Mouse (Mus musculus) stomach, embryonic 14.5 days (tissue): ENCODE data around the gene Gm45713. TPM values are rescaled to one million over a fixed set of nuclear protein-coding genes. Genes with fewer than 3 reads are reported as not detected.
A peak's percentile ranks its signal among the peaks of the same experiment; 100 is the strongest.

Experiments
- ATAC-seq: fragments of 200-750 bp; cut with Nextera tagmentation; 2 replicates; pipeline ENCODE4 v1.8.0; 2017; ENCODE audit warnings: low read depth, moderate TSS enrichment; ENCODE audit not compliant: insufficient number of reproducible peaks, insufficient read depth, low FRiP score
- H3K27ac ChIP-seq: fragments of 300-500 bp; sonication (generic); 2 replicates; pipeline ENCODE4 v1.5.1; 2014; ENCODE audit warnings: mild to moderate bottlenecking, low read length, moderate library complexity, mixed read lengths
- H3K27me3 ChIP-seq: fragments of 300-500 bp; sonication (generic); 2 replicates; pipeline ENCODE4 v1.6.1; 2014; ENCODE audit warnings: low read length, control low read depth, mixed read lengths; ENCODE audit not compliant: control insufficient read depth, insufficient read depth
- H3K36me3 ChIP-seq: fragments of 300-500 bp; sonication (generic); 2 replicates; pipeline ENCODE4 v1.6.1; 2014; ENCODE audit warnings: mild to moderate bottlenecking, control low read depth, low read length, moderate library complexity, mixed read lengths; ENCODE audit not compliant: control insufficient read depth, insufficient read depth
- H3K4me1 ChIP-seq: fragments of 300-500 bp; sonication (generic); 2 replicates; pipeline ENCODE4 v1.6.1; 2014; ENCODE audit warnings: low read length, control low read depth, mixed read lengths; ENCODE audit not compliant: control insufficient read depth, insufficient read depth
- H3K4me2 ChIP-seq: fragments of 300-500 bp; sonication (generic); replicated peaks from 2 replicates; pipeline ENCODE4 v1.6.1; 2014; ENCODE audit warnings: low read depth, low read length, control low read depth
- H3K4me3 ChIP-seq: fragments of 300-500 bp; sonication (generic); 2 replicates; pipeline ENCODE4 v1.5.1; 2014; ENCODE audit warnings: low read depth, low read length, control low read depth
- H3K9ac ChIP-seq: fragments of 300-500 bp; sonication (generic); replicated peaks from 2 replicates; pipeline ENCODE4 v1.6.1; 2014; ENCODE audit warnings: low read depth, mild to moderate bottlenecking, control low read depth, low read length, moderate library complexity, mixed read lengths
- H3K9me3 ChIP-seq: fragments of 300-500 bp; sonication (generic); 2 replicates; pipeline ENCODE4 v1.6.1; 2016; ENCODE audit warnings: low read depth, low read length, control low read depth; ENCODE audit not compliant: control insufficient read depth
- WGBS: fragments of 180-500 bp; shearing (Covaris S2); extraction: QIAGEN DNeasy Blood & Tissue Kit; methylation state at CpG from one replicate; pipeline ENCODE4 v1.1.7; 2014; 5-methylcytosine and 5-hydroxymethylcytosine counted together
- polyA plus RNA-seq: library from polyadenylated mRNA; unstranded; fragments of >200 nt; fragmentation: Nextera tagmentation; extraction: Ambion mirVana; gene quantifications from 2 replicates; pipeline ENCODE4 v1.2.1, GENCODE M21; 2014

Gm45713 gene
- polyA plus RNA-seq, 1 experiment from 2014 or later: 0.65 TPM

- no peak overlapping the region for H3K4me3 ChIP-seq
- no peak overlapping the region for H3K9ac ChIP-seq
- H3K9me3 ChIP-seq: no peaks in the 10 kb centered on the region
- H3K27ac ChIP-seq: peak overlapping the region; percentile 33; the same call in 1 of the 2 replicates
- peaks cover 64% of the 10 kb centered on the region for H3K36me3 ChIP-seq
- peaks cover 20% of the 10 kb centered on the region for H3K4me1 ChIP-seq
- no peaks in the 10 kb centered on the region for H3K27me3 ChIP-seq
- H3K4me2 ChIP-seq: no peak overlapping the region
- no peak for ATAC-seq
Observed at GRCm38 (mm10) chr7:45121966-45122365, 14.1 kb downstream of the Gm45713 start.

- Histone ChIP-seq H3K27ac (no peak overlapping the region; the same call in 1 of the 2 replicates), H3K36me3 (peaks cover 58% of the 10 kb centered on the region), H3K9ac (no peak overlapping the region), H3K27me3 (no peaks in the 10 kb centered on the region), H3K4me2 (no peak overlapping the region), H3K4me3 (no peak overlapping the region), H3K4me1 (peaks cover 15% of the 10 kb centered on the region), H3K9me3 (no peaks in the 10 kb centered on the region)
- ATAC-seq: no peak
- WGBS: 49% methylated on average over 8 of the region's 8 CpGs
Observed at GRCm38 (mm10) chr7:45121404-45121803, 14.6 kb downstream of the Gm45713 start.

GRCm38 (mm10) chr7:45119780-45120709 lies 16.0 kb downstream of the Gm45713 start:
- no peaks in the 10 kb centered on the region for H3K27me3 ChIP-seq
- H3K4me3 ChIP-seq: no peak overlapping the region
- H3K27ac ChIP-seq: no peak overlapping the region
- no peak for ATAC-seq
- H3K4me1 ChIP-seq: peaks cover 10% of the 10 kb centered on the region; the same call in 1 of the 2 replicates
- no peak overlapping the region for H3K9ac ChIP-seq
- no peak overlapping the region for H3K4me2 ChIP-seq
- WGBS: 81% methylated on average over 5 of the region's 5 CpGs
- peaks cover 45% of the 10 kb centered on the region for H3K36me3 ChIP-seq
- no peaks in the 10 kb centered on the region for H3K9me3 ChIP-seq

- no peak for ATAC-seq
- Histone ChIP-seq H3K36me3 (peaks cover 41% of the 10 kb centered on the region), H3K4me1 (peaks cover 10% of the 10 kb centered on the region; the same call in 1 of the 2 replicates), H3K4me2 (no peak overlapping the region), H3K27me3 (no peaks in the 10 kb centered on the region), H3K4me3 (no peak overlapping the region), H3K9ac (no peak overlapping the region), H3K27ac (no peak overlapping the region), H3K9me3 (no peaks in the 10 kb centered on the region)
- 91% methylated on average over 6 of the region's 6 CpGs for WGBS
Observed at GRCm38 (mm10) chr7:45118336-45118735, 17.7 kb downstream of the Gm45713 start.

GRCm38 (mm10) chr7:45117566-45117965 lies 18.5 kb downstream of the Gm45713 start:
- peaks cover 35% of the 10 kb centered on the region for H3K36me3 ChIP-seq
- 70% methylated on average over 8 of the region's 8 CpGs for WGBS
- ATAC-seq: no peak
- H3K9me3 ChIP-seq: no peaks in the 10 kb centered on the region
- no peaks in the 10 kb centered on the region for H3K27me3 ChIP-seq
- no peak overlapping the region for H3K4me2 ChIP-seq
- no peak overlapping the region for H3K4me3 ChIP-seq
- H3K9ac ChIP-seq: no peak overlapping the region
- no peak overlapping the region for H3K27ac ChIP-seq
- H3K4me1 ChIP-seq: peaks cover 3% of the 10 kb centered on the region; the same call in 1 of the 2 replicates

- Histone ChIP-seq H3K4me2 (no peak overlapping the region), H3K9me3 (no peaks in the 10 kb centered on the region), H3K27ac (no peak overlapping the region), H3K27me3 (no peaks in the 10 kb centered on the region), H3K4me3 (no peak overlapping the region), H3K4me1 (no peaks in the 10 kb centered on the region), H3K9ac (no peak overlapping the region), H3K36me3 (no peaks in the 10 kb centered on the region)
- WGBS: 75% methylated on average over 2 of the region's 2 CpGs
- ATAC-seq: no peak
Observed at GRCm38 (mm10) chr7:45113476-45113875, 22.6 kb downstream of the Gm45713 start.

GRCm38 (mm10) chr7:45112529-45112928 lies 23.5 kb downstream of the Gm45713 start:
- H3K4me1 ChIP-seq: no peaks in the 10 kb centered on the region
- WGBS: 42% methylated on average over 3 of the region's 3 CpGs
- H3K9me3 ChIP-seq: no peaks in the 10 kb centered on the region
- H3K27me3 ChIP-seq: no peaks in the 10 kb centered on the region
- H3K27ac ChIP-seq: no peak overlapping the region
- no peak for ATAC-seq
- no peaks in the 10 kb centered on the region for H3K36me3 ChIP-seq
- H3K4me3 ChIP-seq: no peak overlapping the region
- H3K4me2 ChIP-seq: no peak overlapping the region
- no peak overlapping the region for H3K9ac ChIP-seq

- no peak for ATAC-seq
- WGBS: 59% methylated on average over 2 of the region's 2 CpGs
- no peak overlapping the region for H3K4me2 ChIP-seq
- no peaks in the 10 kb centered on the region for H3K36me3 ChIP-seq
- no peaks in the 10 kb centered on the region for H3K9me3 ChIP-seq
- no peak overlapping the region for H3K4me3 ChIP-seq
- no peaks in the 10 kb centered on the region for H3K27me3 ChIP-seq
- H3K4me1 ChIP-seq: no peaks in the 10 kb centered on the region
- no peak overlapping the region for H3K9ac ChIP-seq
- H3K27ac ChIP-seq: no peak overlapping the region
Observed at GRCm38 (mm10) chr7:45111940-45112339, 24.1 kb downstream of the Gm45713 start.
